Mouse (Mus musculus) mammary gland, adult 2 months (tissue): Measurements from ENCODE around the gene 1700029P11Rik. TPM values are rescaled to one million over a fixed set of nuclear protein-coding genes. Genes with fewer than 3 reads are reported as not detected.

Source experiments
- polyA plus RNA-seq: library from polyadenylated mRNA; depleted of rRNA; stranded (reverse); fragments of >200 nt; gene quantifications from 2 replicates; pipeline ENCODE4 v1.2.3, GENCODE M21; 2012; ENCODE audit warnings: low replicate concordance; rRNA removed

The 1700029P11Rik gene
- not detected in 2 replicates for polyA plus RNA-seq

GRCm38 (mm10) chr15:81980321-81980720 is at the start of gene 1700029P11Rik:
1700029P11Rik (plus strand) TSS chr15:81980540.

GRCm38 (mm10) chr15:81936679-81937078 is 43.7 kb upstream of the 1700029P11Rik start, which contains the start of gene Csdc2:
Csdc2 (plus strand) TSS chr15:81936759.

DNA sequence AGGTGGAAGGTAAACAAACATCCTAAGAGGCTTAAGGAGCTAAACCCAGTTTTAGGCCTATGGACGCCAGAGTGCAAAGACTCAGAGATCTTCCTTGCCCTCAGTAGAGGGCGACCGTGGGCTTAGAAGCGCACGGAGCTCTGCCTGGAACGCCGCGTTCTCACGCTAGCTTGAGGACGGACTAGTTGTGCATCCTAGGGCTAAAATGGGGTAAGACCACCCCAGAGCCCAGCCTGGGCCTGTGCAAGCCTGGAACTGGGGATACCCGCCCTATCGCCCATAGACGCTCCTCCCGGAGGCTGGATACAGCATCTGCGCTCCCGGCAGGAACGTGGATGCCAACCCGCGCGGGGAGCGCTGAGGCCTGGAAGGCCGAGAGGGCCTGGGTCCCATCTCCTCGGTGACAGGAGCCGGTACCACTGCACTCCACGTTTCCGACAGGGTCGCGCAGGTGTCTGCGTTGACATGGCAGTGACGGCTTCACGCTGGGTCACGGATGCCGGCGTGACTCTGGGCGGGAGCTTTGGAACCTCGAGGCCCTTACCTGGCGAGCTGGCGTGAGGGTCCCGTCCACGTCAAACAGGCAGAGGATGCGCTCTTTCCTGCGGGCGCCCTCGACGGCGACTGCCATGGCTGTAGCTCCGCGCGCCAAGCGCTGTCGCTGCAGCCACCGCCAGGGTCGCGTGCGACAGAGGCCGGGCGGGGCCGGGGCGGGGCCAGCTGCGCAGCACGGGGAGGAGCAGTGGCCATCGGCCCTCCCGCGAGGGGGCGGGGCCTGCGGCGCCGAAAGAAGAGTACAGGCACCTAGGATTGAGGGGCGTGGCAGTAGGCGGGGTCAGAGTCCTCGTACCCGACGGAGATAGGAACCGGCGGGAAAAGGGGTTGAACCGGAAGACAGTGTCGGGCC is 19.9 kb upstream of the 1700029P11Rik start, which contains the start of gene Pmm1:
TSS of gene Pmm1 (minus strand) at position 760 of the 907 bp plus-strand sequence.

GRCm38 (mm10) chr15:81987646-81988045 is 7.3 kb downstream of the 1700029P11Rik start, which contains the start of gene Xrcc6:
Xrcc6 (plus strand) TSS chr15:81987835.

Other genes starting within 250 kb of the 1700029P11Rik start
- gene Zc3h7b, start 235.5 kb upstream of the 1700029P11Rik start, polyA plus RNA-seq: 33.6 and 43.6 TPM in 2 replicates
- gene Rangap1, start 235.0 kb upstream of the 1700029P11Rik start, polyA plus RNA-seq: 27.1 TPM in 2 replicates
- gene Tef, start 178.1 kb upstream of the 1700029P11Rik start, polyA plus RNA-seq: 44.7 and 88.0 TPM in 2 replicates
- 40.9 and 55.8 TPM in 2 replicates for gene Tob2, start 121.7 kb upstream of the 1700029P11Rik start, polyA plus RNA-seq
- gene Phf5a, start 108.6 kb upstream of the 1700029P11Rik start, polyA plus RNA-seq: 22.5 and 46.1 TPM in 2 replicates
- gene Aco2, start 108.2 kb upstream of the 1700029P11Rik start, polyA plus RNA-seq: 435 and 1,022 TPM in 2 replicates
- gene Polr3h, start 54.3 kb upstream of the 1700029P11Rik start, polyA plus RNA-seq: 11.1 and 17.7 TPM in 2 replicates
- 5.1 and 6.6 TPM in 2 replicates for gene Csdc2, start 43.8 kb upstream of the 1700029P11Rik start, polyA plus RNA-seq
- gene Pmm1, start 19.6 kb upstream of the 1700029P11Rik start, polyA plus RNA-seq: 108 and 121 TPM in 2 replicates
- gene Xrcc6, start 7.3 kb downstream of the 1700029P11Rik start, polyA plus RNA-seq: 17.4 and 31.6 TPM in 2 replicates
- gene Desi1, start 53.3 kb downstream of the 1700029P11Rik start, polyA plus RNA-seq: 37.3 and 44.9 TPM in 2 replicates
- 53.7 and 64.9 TPM in 2 replicates for gene Snu13, start 67.1 kb downstream of the 1700029P11Rik start, polyA plus RNA-seq
- not detected in 2 replicates for gene 4930407I10Rik, start 78.6 kb downstream of the 1700029P11Rik start, polyA plus RNA-seq
- 0.04 TPM in 1 of 2 replicates, not detected in the other for gene Mei1, start 89.5 kb downstream of the 1700029P11Rik start, polyA plus RNA-seq
- 10.5 and 12.5 TPM in 2 replicates for gene Ccdc134, start 147.4 kb downstream of the 1700029P11Rik start, polyA plus RNA-seq
- gene Srebf2, start 166.6 kb downstream of the 1700029P11Rik start, polyA plus RNA-seq: 145 and 311 TPM in 2 replicates
- 1.4 and 7.0 TPM in 2 replicates for gene Shisa8, start 232.3 kb downstream of the 1700029P11Rik start, polyA plus RNA-seq
- 23.3 and 82.5 TPM in 2 replicates for gene Tnfrsf13c, start 243.8 kb downstream of the 1700029P11Rik start, polyA plus RNA-seq